Mouse (Mus musculus): ENCODE measurements at regions not wholly inside any gene's neighbourhood (a gene's known extent, or its start where the extent isn't known, plus 50 kb on each side); places are given as distances from the start of the nearest gene placed in this dataset.

DNA sequence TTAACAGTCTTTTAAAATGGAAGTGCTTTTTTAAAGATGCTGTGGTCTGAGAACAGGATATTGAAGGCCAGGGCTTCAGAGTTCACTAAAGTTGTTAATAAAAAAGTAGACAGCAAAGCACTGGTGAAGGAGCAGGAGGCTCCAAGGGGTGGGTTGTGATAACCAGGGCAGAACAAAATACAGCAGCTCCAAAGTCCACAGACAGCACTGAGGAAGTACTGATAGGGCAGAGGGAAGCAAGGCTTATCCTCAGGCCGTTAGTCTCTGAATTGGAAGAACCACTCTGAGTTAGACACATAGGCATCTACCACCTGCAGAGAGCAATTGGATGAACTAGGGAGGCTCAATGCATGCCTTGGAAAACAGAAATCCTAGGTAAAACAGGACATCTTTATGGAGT is 62.1 kb downstream of the P2ry1 start:
- no peak overlapping the region for H3K4me3 ChIP-seq
- no peak overlapping the region for H3ac ChIP-seq (ENCODE audit: control insufficient read depth, insufficient read length)
- H3K27me3 ChIP-seq (ENCODE audit: control insufficient read depth, insufficient read depth, insufficient read length) = no peaks in the 10 kb centered on the region
- TF ChIP-seq POLR2A (IDR thresholded peaks at IDR 0.05; ENCODE audit: insufficient read length, low read depth) (no peak), TCF3 (IDR thresholded peaks at IDR 0.05; ENCODE audit: insufficient read length, low read depth) (no peak), POLR2AphosphoS2 (IDR thresholded peaks at IDR 0.05; ENCODE audit: insufficient read length, low read depth) (no peak), USF1 (IDR thresholded peaks at IDR 0.05; ENCODE audit: low read depth) (no peak), MYOG (IDR thresholded peaks at IDR 0.05; ENCODE audit: control insufficient read depth in 1 of 3, insufficient read depth in 1 of 3, insufficient read length in 2 of 3, low read depth in 2 of 3) (no peak), E2F4 (IDR thresholded peaks at IDR 0.05; ENCODE audit: insufficient read depth) (no peak), REST (IDR thresholded peaks at IDR 0.05; ENCODE audit: insufficient read depth, insufficient read length) (no peak)
- no peak overlapping the region for H3K4me2 ChIP-seq (ENCODE audit: low read depth)
- H3K36me3 ChIP-seq (ENCODE audit: control insufficient read depth, insufficient read depth) = no peaks in the 10 kb centered on the region
- H3K79me2 ChIP-seq (ENCODE audit: control insufficient read depth, insufficient read depth) = no peaks in the 10 kb centered on the region

DNA sequence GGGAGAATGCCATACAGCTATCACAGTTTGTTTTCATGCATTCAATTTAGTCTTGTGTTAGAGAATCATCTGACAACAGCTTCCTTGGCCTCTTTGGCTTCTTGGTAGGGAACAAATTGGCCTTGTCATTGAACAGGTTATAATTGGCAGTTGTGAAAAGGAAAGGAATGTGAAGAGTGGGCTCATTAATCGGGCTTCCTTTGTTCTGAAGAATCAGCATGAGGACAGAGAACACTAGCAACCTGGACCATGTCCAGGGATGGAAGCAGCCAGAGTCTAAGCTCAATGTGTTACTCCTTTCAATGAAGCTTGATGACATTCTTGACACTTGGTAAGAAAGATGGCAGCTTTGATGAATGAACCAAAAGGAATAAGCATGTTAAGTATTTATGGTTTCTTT is 64.5 kb downstream of the P2ry1 start:
- no peaks in the 10 kb centered on the region for H3K36me3 ChIP-seq (ENCODE audit: control insufficient read depth, insufficient read depth)
- no peak overlapping the region for H3K4me3 ChIP-seq
- no peak for TF ChIP-seq POLR2AphosphoS2 (IDR thresholded peaks at IDR 0.05; ENCODE audit: insufficient read length, low read depth)
- TF ChIP-seq MAX (IDR thresholded peaks at IDR 0.05; ENCODE audit: low read depth) = no peak
- no peak for TF ChIP-seq TCF12 (IDR thresholded peaks at IDR 0.05; ENCODE audit: insufficient read depth, poor library complexity, severe bottlenecking)
- TF ChIP-seq TCF3 (IDR thresholded peaks at IDR 0.05; ENCODE audit: insufficient read length, low read depth) = no peak
- no peak for TF ChIP-seq MYOG (IDR thresholded peaks at IDR 0.05; ENCODE audit: control insufficient read depth in 1 of 3, insufficient read depth in 1 of 3, insufficient read length in 2 of 3, low read depth in 2 of 3)
- TF ChIP-seq MYOD1 (IDR thresholded peaks at IDR 0.05; ENCODE audit: control insufficient read depth in 1 of 3, insufficient read length in 2 of 3, low read depth in 2 of 3) = no peak
- no peaks in the 10 kb centered on the region for H3K79me2 ChIP-seq (ENCODE audit: control insufficient read depth, insufficient read depth)
- H3K27me3 ChIP-seq (ENCODE audit: control insufficient read depth, insufficient read depth, insufficient read length) = no peaks in the 10 kb centered on the region
- H3ac ChIP-seq (ENCODE audit: control insufficient read depth, insufficient read length) = no peak overlapping the region
- no peak overlapping the region for H3K4me2 ChIP-seq (ENCODE audit: low read depth)

DNA sequence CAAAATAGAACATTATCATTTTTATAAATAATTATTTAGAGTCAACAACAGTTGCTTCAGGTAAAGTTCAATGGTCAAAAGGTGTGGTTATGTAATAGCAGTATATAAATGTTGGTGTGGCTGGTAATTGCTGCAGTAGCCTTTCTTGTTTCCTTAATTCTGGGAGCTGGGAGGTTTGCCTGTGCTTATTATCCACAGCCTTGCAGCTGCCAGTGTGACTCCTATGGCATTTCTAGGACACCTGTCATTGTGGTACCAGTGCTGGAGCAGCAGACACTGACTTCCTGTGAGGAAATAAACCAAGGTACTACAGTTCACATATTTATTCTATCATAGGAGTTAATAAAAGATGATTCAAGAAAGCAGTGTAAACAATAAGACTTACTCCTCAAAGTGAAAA is 65.6 kb downstream of the P2ry1 start:
- Histone ChIP-seq H3K4me2 (ENCODE audit: low read depth) (no peak overlapping the region), H3K27me3 (ENCODE audit: control insufficient read depth, insufficient read depth, insufficient read length) (no peaks in the 10 kb centered on the region), H3K36me3 (ENCODE audit: control insufficient read depth, insufficient read depth) (no peaks in the 10 kb centered on the region), H3ac (ENCODE audit: control insufficient read depth, insufficient read length) (no peak overlapping the region), H3K79me2 (ENCODE audit: control insufficient read depth, insufficient read depth) (no peaks in the 10 kb centered on the region), H3K4me3 (no peak overlapping the region)
- peak; percentile 54 for TF ChIP-seq TCF12 (IDR thresholded peaks at IDR 0.05; ENCODE audit: insufficient read depth, poor library complexity, severe bottlenecking)
- TF ChIP-seq MAX (IDR thresholded peaks at IDR 0.05; ENCODE audit: low read depth) = no peak
- TF ChIP-seq REST (IDR thresholded peaks at IDR 0.05; ENCODE audit: insufficient read depth, insufficient read length) = no peak
- TF ChIP-seq MYOD1 (IDR thresholded peaks at IDR 0.05; ENCODE audit: control insufficient read depth in 1 of 3, insufficient read length in 2 of 3, low read depth in 2 of 3) = peak; percentile 21 to 86 (median 39)
- no peak for TF ChIP-seq POLR2A (IDR thresholded peaks at IDR 0.05; ENCODE audit: insufficient read length, low read depth)
- TF ChIP-seq E2F4 (IDR thresholded peaks at IDR 0.05; ENCODE audit: insufficient read depth) = no peak
- TF ChIP-seq POLR2AphosphoS2 (IDR thresholded peaks at IDR 0.05; ENCODE audit: insufficient read length, low read depth) = no peak
- TF ChIP-seq SRF (IDR thresholded peaks at IDR 0.05; ENCODE audit: control insufficient read depth, insufficient read length, low read depth) = no peak
- TF ChIP-seq USF1 (IDR thresholded peaks at IDR 0.05; ENCODE audit: low read depth) = no peak
- TF ChIP-seq TCF3 (IDR thresholded peaks at IDR 0.05; ENCODE audit: insufficient read length, low read depth) = peak; percentile 26
- peak in 2 of 3 experiments; percentile 52 to 68 for TF ChIP-seq MYOG (IDR thresholded peaks at IDR 0.05; ENCODE audit: control insufficient read depth in 1 of 3, insufficient read depth in 1 of 3, insufficient read length in 2 of 3, low read depth in 2 of 3)
- TF ChIP-seq CEBPB (IDR thresholded peaks at IDR 0.05; ENCODE audit: insufficient read depth, poor library complexity, severe bottlenecking) = no peak

GRCm38 (mm10) chr3:61071041-61071440 is 68.4 kb downstream of the P2ry1 start:
- Histone ChIP-seq H3K27me3 (ENCODE audit: control insufficient read depth, insufficient read depth, insufficient read length) (no peaks in the 10 kb centered on the region), H3K79me2 (ENCODE audit: control insufficient read depth, insufficient read depth) (no peaks in the 10 kb centered on the region), H3K4me2 (ENCODE audit: low read depth) (no peak overlapping the region), H3K4me3 (no peak overlapping the region), H3ac (ENCODE audit: control insufficient read depth, insufficient read length) (no peak overlapping the region), H3K36me3 (ENCODE audit: control insufficient read depth, insufficient read depth) (no peaks in the 10 kb centered on the region)
- no peak for TF ChIP-seq USF1 (IDR thresholded peaks at IDR 0.05; ENCODE audit: low read depth)

GRCm38 (mm10) chr3:61072330-61072729 is 69.7 kb downstream of the P2ry1 start:
- no peaks in the 10 kb centered on the region for H3K36me3 ChIP-seq (ENCODE audit: control insufficient read depth, insufficient read depth)
- H3K27me3 ChIP-seq (ENCODE audit: control insufficient read depth, insufficient read depth, insufficient read length) = no peaks in the 10 kb centered on the region
- no peak overlapping the region for H3ac ChIP-seq (ENCODE audit: control insufficient read depth, insufficient read length)
- no peaks in the 10 kb centered on the region for H3K79me2 ChIP-seq (ENCODE audit: control insufficient read depth, insufficient read depth)
- no peak overlapping the region for H3K4me3 ChIP-seq
- TF ChIP-seq MYOG (IDR thresholded peaks at IDR 0.05; ENCODE audit: control insufficient read depth in 1 of 3, insufficient read depth in 1 of 3, insufficient read length in 2 of 3, low read depth in 2 of 3) = no peak
- no peak for TF ChIP-seq POLR2A (IDR thresholded peaks at IDR 0.05; ENCODE audit: insufficient read length, low read depth)
- no peak for TF ChIP-seq REST (IDR thresholded peaks at IDR 0.05; ENCODE audit: insufficient read depth, insufficient read length)
- no peak for TF ChIP-seq USF1 (IDR thresholded peaks at IDR 0.05; ENCODE audit: low read depth)
- TF ChIP-seq POLR2AphosphoS2 (IDR thresholded peaks at IDR 0.05; ENCODE audit: insufficient read length, low read depth) = no peak
- TF ChIP-seq E2F4 (IDR thresholded peaks at IDR 0.05; ENCODE audit: insufficient read depth) = no peak
- no peak for TF ChIP-seq TCF12 (IDR thresholded peaks at IDR 0.05; ENCODE audit: insufficient read depth, poor library complexity, severe bottlenecking)
- no peak for TF ChIP-seq SRF (IDR thresholded peaks at IDR 0.05; ENCODE audit: control insufficient read depth, insufficient read length, low read depth)
- no peak for TF ChIP-seq TCF3 (IDR thresholded peaks at IDR 0.05; ENCODE audit: insufficient read length, low read depth)
- no peak for TF ChIP-seq CEBPB (IDR thresholded peaks at IDR 0.05; ENCODE audit: insufficient read depth, poor library complexity, severe bottlenecking)
- no peak for TF ChIP-seq MYOD1 (IDR thresholded peaks at IDR 0.05; ENCODE audit: control insufficient read depth in 1 of 3, insufficient read length in 2 of 3, low read depth in 2 of 3)
- TF ChIP-seq MAX (IDR thresholded peaks at IDR 0.05; ENCODE audit: low read depth) = no peak
- H3K4me2 ChIP-seq (ENCODE audit: low read depth) = no peak overlapping the region
